Mouse (Mus musculus): Measurements from ENCODE around the gene 1110032F04Rik. TPM values are rescaled to one million over a fixed set of nuclear protein-coding genes. Genes with fewer than 3 reads are reported as not detected.
A peak's percentile ranks its signal among the peaks of the same experiment; 100 is the strongest.
"Not testable (repeated sequence)": the region's sequence is repeated elsewhere in the genome, so short reads cannot be mapped to it uniquely, and the experiment has no call there.

1110032F04Rik gene
- polyA plus RNA-seq, 1 experiment from 2014 or later, result 3.8 TPM

DNA sequence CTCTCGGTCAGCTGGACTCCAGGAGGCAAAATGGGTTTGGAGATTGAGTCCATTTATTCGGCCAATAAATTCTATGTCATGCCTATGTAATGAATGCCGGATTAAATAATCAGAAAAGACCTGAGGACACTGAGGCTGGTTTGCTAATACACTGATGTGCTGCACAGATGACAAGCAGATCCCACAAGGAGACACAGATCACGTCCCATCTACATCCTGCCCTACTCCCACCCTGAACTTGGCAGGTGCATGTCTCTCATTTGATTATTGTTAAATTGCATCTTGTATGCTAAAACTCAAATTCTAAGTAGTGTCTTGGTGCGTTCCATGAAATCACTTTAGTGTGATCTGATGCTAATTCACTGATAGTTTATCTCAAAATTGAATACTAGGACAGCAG lies 17.5 kb downstream of the 1110032F04Rik start:
- H3K36me3 ChIP-seq (ENCODE audit: control insufficient read depth, insufficient read depth, low read length), result no peaks in the 10 kb centered on the region
- DNase-seq (ENCODE audit: low spot score) (no peak), ATAC-seq (replicated peaks; ENCODE audit: low FRiP score) (no peak)
- no peak overlapping the region for H3K27ac ChIP-seq (ENCODE audit: low read depth, low read length)
- 88% methylated on average over 5 of the region's 5 CpGs for WGBS
- no peaks in the 10 kb centered on the region for H3K4me1 ChIP-seq (replicated peaks; ENCODE audit: control insufficient read depth, insufficient read depth, low read length)
- H3K4me2 ChIP-seq, result no peak overlapping the region
- H3K9me3 ChIP-seq (ENCODE audit: control insufficient read depth, low read length), result no peaks in the 10 kb centered on the region
- no peaks in the 10 kb centered on the region for H3K27me3 ChIP-seq (replicated peaks; ENCODE audit: control insufficient read depth, insufficient read depth, low read length)
- no peak overlapping the region for H3K9ac ChIP-seq (ENCODE audit: low read depth, low read length)
- no peak overlapping the region for H3K4me3 ChIP-seq (ENCODE audit: low read depth, low read length)

DNA sequence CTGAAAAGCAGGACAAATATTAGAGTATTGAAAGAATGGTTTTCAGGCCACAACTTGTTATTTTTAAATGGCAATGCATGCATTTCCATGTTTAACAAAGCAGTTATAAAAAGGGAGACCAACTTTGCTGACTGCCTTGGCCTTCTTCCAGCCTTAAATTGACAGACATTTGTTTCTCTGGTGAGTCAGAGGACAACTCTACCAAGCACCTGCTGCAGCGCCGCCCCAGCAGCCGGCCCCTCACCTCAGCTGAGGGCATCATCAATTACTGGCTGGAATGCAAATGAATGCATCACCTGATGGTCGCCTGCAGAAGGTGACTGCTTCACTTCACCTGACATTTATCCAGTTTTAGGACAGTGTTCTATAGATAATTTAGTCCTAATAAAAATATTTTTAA lies 26.0 kb downstream of the 1110032F04Rik start:
- Histone ChIP-seq H3K4me1 (replicated peaks; ENCODE audit: control insufficient read depth, insufficient read depth, low read length) (no peaks in the 10 kb centered on the region), H3K9me3 (ENCODE audit: control insufficient read depth, low read length) (no peaks in the 10 kb centered on the region), H3K36me3 (ENCODE audit: control insufficient read depth, insufficient read depth, low read length) (no peaks in the 10 kb centered on the region), H3K27ac (ENCODE audit: low read depth, low read length) (no peak overlapping the region), H3K27me3 (replicated peaks; ENCODE audit: control insufficient read depth, insufficient read depth, low read length) (no peaks in the 10 kb centered on the region), H3K9ac (ENCODE audit: low read depth, low read length) (no peak overlapping the region), H3K4me2 (no peak overlapping the region), H3K4me3 (ENCODE audit: low read depth, low read length) (no peak overlapping the region)
- ATAC-seq (replicated peaks; ENCODE audit: low FRiP score) (no peak), DNase-seq (ENCODE audit: low spot score) (no peak)
- WGBS, result 68% methylated on average over 4 of the region's 4 CpGs

DNA sequence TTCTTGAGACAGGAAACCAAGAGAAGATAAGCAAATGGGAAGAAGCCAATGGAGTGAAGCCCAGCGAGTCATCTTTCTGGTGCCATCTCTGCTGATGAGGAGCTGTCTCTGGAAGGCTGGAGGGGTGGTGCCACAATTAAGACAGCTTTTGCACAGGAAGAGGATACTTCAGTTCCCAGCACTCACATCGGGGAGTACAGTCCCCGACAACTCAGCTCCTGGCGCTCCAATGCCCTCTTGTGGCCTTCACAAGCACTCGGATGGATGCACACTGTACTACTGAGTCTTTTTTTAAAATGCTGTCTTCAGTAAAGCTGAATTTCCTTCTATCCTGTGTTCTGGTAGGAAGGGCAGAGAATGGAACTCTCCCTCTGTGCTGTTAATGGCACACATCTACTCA lies 27.8 kb downstream of the 1110032F04Rik start:
- WGBS, result 68% methylated on average over 5 of the region's 5 CpGs
- Histone ChIP-seq H3K27ac (ENCODE audit: low read depth, low read length) (no peak overlapping the region), H3K9ac (ENCODE audit: low read depth, low read length) (no peak overlapping the region), H3K27me3 (replicated peaks; ENCODE audit: control insufficient read depth, insufficient read depth, low read length) (no peaks in the 10 kb centered on the region), H3K9me3 (ENCODE audit: control insufficient read depth, low read length) (no peaks in the 10 kb centered on the region), H3K36me3 (ENCODE audit: control insufficient read depth, insufficient read depth, low read length) (no peaks in the 10 kb centered on the region), H3K4me3 (ENCODE audit: low read depth, low read length) (no peak overlapping the region), H3K4me2 (no peak overlapping the region), H3K4me1 (replicated peaks; ENCODE audit: control insufficient read depth, insufficient read depth, low read length) (no peaks in the 10 kb centered on the region)
- no peak for DNase-seq (ENCODE audit: low spot score)
- ATAC-seq (replicated peaks; ENCODE audit: low FRiP score), result no peak

- 83% methylated on average over 20 of the region's 20 CpGs for WGBS
- 0 out of 2 replicates have a peak, but pooled peaks have one; percentile 61 for ATAC-seq (replicated peaks; ENCODE audit: low FRiP score)
- H3K9ac ChIP-seq (ENCODE audit: low read depth, low read length); H3K4me2 ChIP-seq; H3K27ac ChIP-seq (ENCODE audit: low read depth, low read length); H3K4me3 ChIP-seq (ENCODE audit: low read depth, low read length); H3K27me3 ChIP-seq (replicated peaks; ENCODE audit: control insufficient read depth, insufficient read depth, low read length); H3K9me3 ChIP-seq (ENCODE audit: control insufficient read depth, low read length); DNase-seq (ENCODE audit: low spot score); H3K36me3 ChIP-seq (ENCODE audit: control insufficient read depth, insufficient read depth, low read length); H3K4me1 ChIP-seq (replicated peaks; ENCODE audit: control insufficient read depth, insufficient read depth, low read length): not testable (repeated sequence)
Observed at GRCm38 (mm10) chr3:68902636-68903035, 33.2 kb downstream of the 1110032F04Rik start.

DNA sequence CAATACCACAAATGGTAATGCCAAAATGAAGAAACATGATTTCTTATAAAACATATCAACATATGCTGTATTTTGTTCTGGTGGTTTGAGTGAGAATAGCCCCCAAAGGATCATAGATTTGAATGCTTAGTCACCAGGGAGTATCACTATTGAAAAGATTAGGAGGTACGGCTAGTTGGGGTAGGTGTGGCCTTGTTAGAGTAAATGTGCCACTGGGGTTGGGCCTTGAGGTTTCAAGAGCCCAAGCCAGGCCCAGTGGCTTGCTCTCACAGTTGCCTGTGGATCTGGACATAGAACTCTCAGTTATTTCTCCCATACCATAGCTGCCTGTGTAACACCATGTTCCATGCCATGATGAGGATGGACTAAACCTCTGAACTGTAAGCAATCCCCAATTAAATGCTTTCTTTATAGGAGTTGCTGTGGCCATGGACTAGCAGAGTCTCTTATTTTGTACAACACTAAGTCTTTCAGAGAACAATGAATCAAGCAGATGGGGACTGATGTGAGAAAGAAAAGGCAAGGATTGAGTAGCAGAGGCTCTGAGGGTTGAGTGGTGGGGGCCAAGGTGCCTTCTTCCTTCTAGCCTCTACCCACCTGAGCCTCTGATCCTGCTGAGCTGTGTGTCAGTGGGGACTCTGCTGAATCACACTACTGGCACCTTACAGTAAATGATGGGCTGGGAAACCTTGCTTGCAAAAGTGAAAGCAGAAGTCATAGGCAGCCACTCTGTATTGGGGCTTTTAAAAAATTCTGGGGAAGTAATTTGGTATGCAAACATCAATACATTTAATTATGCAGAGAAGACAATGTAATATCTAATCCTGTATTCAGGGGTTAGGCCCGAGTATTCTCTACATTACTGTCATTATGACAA lies 35.8 kb downstream of the 1110032F04Rik start:
- no peak for ATAC-seq (replicated peaks; ENCODE audit: low FRiP score)
- no peaks in the 10 kb centered on the region for H3K27me3 ChIP-seq (replicated peaks; ENCODE audit: control insufficient read depth, insufficient read depth, low read length)
- 69% methylated on average over 2 of the region's 2 CpGs for WGBS
- H3K27ac ChIP-seq (ENCODE audit: low read depth, low read length), result no peak overlapping the region
- DNase-seq (ENCODE audit: low spot score), result no peak
- no peak overlapping the region for H3K4me3 ChIP-seq (ENCODE audit: low read depth, low read length)
- no peaks in the 10 kb centered on the region for H3K4me1 ChIP-seq (replicated peaks; ENCODE audit: control insufficient read depth, insufficient read depth, low read length)
- H3K36me3 ChIP-seq (ENCODE audit: control insufficient read depth, insufficient read depth, low read length), result no peaks in the 10 kb centered on the region
- no peak overlapping the region for H3K4me2 ChIP-seq
- no peak overlapping the region for H3K9ac ChIP-seq (ENCODE audit: low read depth, low read length)
- H3K9me3 ChIP-seq (ENCODE audit: control insufficient read depth, low read length), result no peaks in the 10 kb centered on the region

GRCm38 (mm10) chr3:68907509-68907908 lies 38.1 kb downstream of the 1110032F04Rik start:
- WGBS, result 60% methylated on average over 4 of the region's 4 CpGs
- no peaks in the 10 kb centered on the region for H3K4me1 ChIP-seq (replicated peaks; ENCODE audit: control insufficient read depth, insufficient read depth, low read length)
- DNase-seq (ENCODE audit: low spot score), result no peak
- no peak overlapping the region for H3K27ac ChIP-seq (ENCODE audit: low read depth, low read length)
- H3K27me3 ChIP-seq (replicated peaks; ENCODE audit: control insufficient read depth, insufficient read depth, low read length), result no peaks in the 10 kb centered on the region
- H3K9ac ChIP-seq (ENCODE audit: low read depth, low read length), result no peak overlapping the region
- H3K4me2 ChIP-seq, result no peak overlapping the region
- no peak for ATAC-seq (replicated peaks; ENCODE audit: low FRiP score)
- no peak overlapping the region for H3K4me3 ChIP-seq (ENCODE audit: low read depth, low read length)
- H3K36me3 ChIP-seq (ENCODE audit: control insufficient read depth, insufficient read depth, low read length), result no peaks in the 10 kb centered on the region
- H3K9me3 ChIP-seq (ENCODE audit: control insufficient read depth, low read length), result no peaks in the 10 kb centered on the region

Other genes with a start within 250 kb of the 1110032F04Rik start
- gene Il12a, start 178.9 kb upstream of the 1110032F04Rik start, polyA plus RNA-seq (2014; fragmentation: Nextera tagmentation; extraction: Ambion mirVana), result 4.2 and 4.7 TPM in 2 replicates
- gene Ift80, start 135.0 kb downstream of the 1110032F04Rik start, polyA plus RNA-seq (2014; fragmentation: Nextera tagmentation; extraction: Ambion mirVana), result 10.0 and 10.9 TPM in 2 replicates
- 200 and 213 TPM in 2 replicates for gene Smc4, start 135.2 kb downstream of the 1110032F04Rik start, polyA plus RNA-seq (2014; fragmentation: Nextera tagmentation; extraction: Ambion mirVana)
- 121 and 130 TPM in 2 replicates for gene Trim59, start 175.2 kb downstream of the 1110032F04Rik start, polyA plus RNA-seq (2014; fragmentation: Nextera tagmentation; extraction: Ambion mirVana)

Data from liver, embryonic 11.5 days (tissue).